Mouse (Mus musculus) limb, embryonic 11.5 days (tissue): Measurements from ENCODE around the gene Ganab. TPM values are rescaled to one million over a fixed set of nuclear protein-coding genes. Genes with fewer than 3 reads are reported as not detected.
A peak's percentile ranks its signal among the peaks of the same experiment; 100 is the strongest.

ENCODE experiments used
- ATAC-seq: fragments of 200-750 bp; cut with Nextera tagmentation; 2 replicates; pipeline ENCODE4 v1.8.0; 2017; ENCODE audit warnings: low read depth; ENCODE audit not compliant: insufficient number of reproducible peaks, low FRiP score, low TSS enrichment
- DNase-seq: peaks from one replicate; pipeline ENCODE4 v3.0.0-alpha.2; 2015; ENCODE audit warnings: low spot score
- H3K27ac ChIP-seq: fragments of 300-500 bp; sonication (generic); replicated peaks from 2 replicates; pipeline ENCODE4 v1.5.1; 2014; ENCODE audit warnings: low read depth, mild to moderate bottlenecking, low read length
- H3K27me3 ChIP-seq: fragments of 300-500 bp; sonication (generic); 2 replicates; pipeline ENCODE4 v1.6.1; 2014; ENCODE audit warnings: mild to moderate bottlenecking, low read length, mixed read lengths; ENCODE audit not compliant: control insufficient read depth, insufficient read depth
- H3K36me3 ChIP-seq: fragments of 300-500 bp; sonication (generic); 2 replicates; pipeline ENCODE4 v1.6.1; 2014; ENCODE audit warnings: mild to moderate bottlenecking, low read length, moderate library complexity, mixed read lengths; ENCODE audit not compliant: control insufficient read depth, insufficient read depth
- H3K4me1 ChIP-seq: fragments of 300-500 bp; sonication (generic); 2 replicates; pipeline ENCODE4 v1.6.1; 2014; ENCODE audit warnings: low read length, mixed read lengths; ENCODE audit not compliant: control insufficient read depth, insufficient read depth
- H3K4me2 ChIP-seq: fragments of 300-500 bp; sonication (generic); 2 replicates; pipeline ENCODE4 v1.6.1; 2014; ENCODE audit warnings: low read depth, mild to moderate bottlenecking, moderate library complexity; ENCODE audit not compliant: severe bottlenecking
- H3K4me3 ChIP-seq: fragments of 300-500 bp; sonication (generic); 2 replicates; pipeline ENCODE4 v1.5.1; 2014; ENCODE audit warnings: low read depth, low read length
- H3K9ac ChIP-seq: fragments of 300-500 bp; sonication (generic); 2 replicates; pipeline ENCODE4 v1.6.1; 2014; ENCODE audit warnings: mild to moderate bottlenecking, low read length
- H3K9me3 ChIP-seq: fragments of 300-500 bp; sonication (generic); 2 replicates; pipeline ENCODE4 v1.6.1; 2016; ENCODE audit warnings: low read length; ENCODE audit not compliant: control insufficient read depth
- WGBS: fragments of 180-500 bp; shearing (Covaris S2); extraction: QIAGEN DNeasy Blood & Tissue Kit; methylation state at CpG from one replicate; pipeline ENCODE4 v1.1.7; 2014; 5-methylcytosine and 5-hydroxymethylcytosine counted together
- microRNA-seq: library from miRNA; unstranded; fragments of <30 nt; microRNA quantifications from one replicate; pipeline ENCODE4, GENCODE M21; 2016
- polyA plus RNA-seq: library from polyadenylated mRNA; unstranded; fragments of >200 nt; fragmentation: Nextera tagmentation; extraction: Ambion mirVana; gene quantifications from 2 replicates; pipeline ENCODE4 v1.2.1, GENCODE M21; 2014

Ganab gene
- polyA plus RNA-seq, 1 experiment from 2014 or later = 111 TPM

DNA sequence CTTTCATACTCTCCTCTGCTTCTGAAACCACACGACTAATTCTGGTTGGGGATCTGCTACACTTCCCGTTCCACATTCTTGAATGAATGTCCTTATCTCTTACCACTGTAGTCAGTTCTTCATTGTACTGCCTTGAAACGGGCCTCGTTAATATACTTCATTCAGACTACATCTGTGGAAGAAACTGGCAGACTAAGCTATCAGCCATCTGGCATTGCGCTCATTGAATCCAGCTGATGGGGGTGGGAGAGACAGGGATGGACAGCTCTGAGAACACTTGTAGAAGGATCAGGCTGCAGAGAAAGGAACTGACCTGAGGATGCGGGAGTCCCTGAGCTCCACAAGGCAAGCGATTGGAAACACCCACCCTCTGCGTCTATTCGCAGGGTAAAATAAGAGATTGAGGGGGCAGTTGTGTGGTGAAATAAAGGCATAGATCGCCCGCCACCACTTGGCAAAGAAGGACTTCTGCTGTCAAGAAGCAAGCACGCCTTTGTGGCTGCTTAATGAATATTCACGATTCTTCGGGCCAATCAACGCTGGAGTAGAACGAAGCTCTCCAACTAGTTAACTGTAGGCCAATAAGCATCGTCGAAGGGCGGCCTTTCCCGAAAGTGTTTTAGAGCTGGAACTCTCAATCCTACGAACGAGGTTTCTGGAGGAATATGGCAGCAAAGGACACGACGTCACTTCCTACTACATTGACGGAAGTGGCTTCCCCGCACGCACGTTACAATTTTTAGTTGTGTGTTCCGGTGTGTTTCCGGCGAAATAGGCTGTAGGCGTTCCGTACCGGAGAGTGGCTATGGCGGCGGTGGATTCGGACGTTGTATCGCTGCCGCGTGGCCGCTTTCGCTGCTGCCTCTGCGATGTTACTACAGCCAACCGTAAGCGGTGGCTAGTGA, 55.5 kb downstream of the Ganab start, which contains the start of gene Tut1:
TSS of gene Tut1 (plus strand) at position 713 of the 905 bp plus-strand sequence.
- peak; percentile 89 for ATAC-seq
- WGBS = 4% methylated on average over 46 of the region's 46 CpGs
- H3K9ac ChIP-seq = peak within 1 kb of the TSS; percentile 71

DNA sequence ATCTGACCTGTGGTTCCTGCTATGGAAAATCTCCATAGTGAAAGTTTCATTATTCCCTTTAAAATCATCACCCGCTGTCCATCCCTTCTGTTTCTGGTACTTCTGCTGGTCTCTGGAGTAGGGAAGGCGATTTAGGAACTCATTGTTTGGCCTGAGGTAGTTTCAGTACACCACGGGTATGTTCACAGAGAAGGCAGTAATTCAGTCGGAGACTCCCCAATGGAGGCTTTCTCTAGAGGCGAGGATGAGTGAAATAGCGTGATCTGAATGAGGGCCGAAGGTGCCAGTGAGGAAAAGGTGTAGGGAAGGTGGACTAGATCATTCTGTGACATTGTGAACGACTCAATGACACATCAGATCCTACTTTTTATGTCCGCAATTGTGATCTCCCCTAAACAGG, 56.3 kb downstream of the Ganab start:
- H3K9ac ChIP-seq = peak overlapping the region; percentile 71
- H3K27me3 ChIP-seq = no peaks in the 10 kb centered on the region
- H3K27ac ChIP-seq = peak overlapping the region; percentile 10; the same call in 1 of the 2 replicates
- H3K4me3 ChIP-seq = peak overlapping the region; percentile 56
- H3K9me3 ChIP-seq = no peaks in the 10 kb centered on the region
- peaks cover 6% of the 10 kb centered on the region; the same call in 1 of the 2 replicates for H3K4me1 ChIP-seq
- H3K36me3 ChIP-seq = peaks cover 22% of the 10 kb centered on the region
- H3K4me2 ChIP-seq = peak overlapping the region; percentile 82
- ATAC-seq = no peak
- DNase-seq = no peak
- 11% methylated on average over 9 of the region's 9 CpGs for WGBS

More for the DNA sequence above, 55.5 kb downstream of the Ganab start, which contains the start of gene Tut1:
- no peaks in the 10 kb centered on the region for H3K27me3 ChIP-seq
- H3K4me2 ChIP-seq = peak within 1 kb of the TSS; percentile 82
- H3K36me3 ChIP-seq = peaks cover 26% of the 10 kb centered on the region
- peak within 1 kb of the TSS; percentile 36; the same call in 1 of the 2 replicates for H3K27ac ChIP-seq
- H3K4me1 ChIP-seq = peaks cover 6% of the 10 kb centered on the region; the same call in 1 of the 2 replicates
- H3K9me3 ChIP-seq = no peaks in the 10 kb centered on the region
- peak within 1 kb of the TSS; percentile 56 for H3K4me3 ChIP-seq
- DNase-seq = peak; percentile 94

DNA sequence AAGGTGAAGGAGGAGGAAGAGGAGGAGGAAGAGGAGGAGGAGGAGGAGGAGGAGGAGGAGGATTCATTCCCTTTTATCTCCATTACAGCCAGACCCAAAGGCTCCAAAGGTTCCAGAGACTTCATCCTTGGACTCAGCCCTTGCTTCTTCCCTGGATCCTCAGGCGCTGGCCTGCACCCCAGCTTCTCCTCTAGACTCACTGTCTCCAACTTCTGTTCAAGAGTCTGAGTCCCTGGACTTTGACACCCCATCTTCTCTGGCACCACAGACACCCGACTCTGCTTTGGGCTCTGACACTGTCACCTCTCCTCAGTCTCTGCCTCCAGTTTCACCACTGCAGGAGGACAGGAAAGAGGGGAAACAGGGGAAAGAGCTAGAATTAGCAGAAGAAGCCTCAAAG, 64.4 kb downstream of the Ganab start:
- WGBS = 94% methylated on average over 2 of the region's 2 CpGs
- Histone ChIP-seq H3K27me3 (no peaks in the 10 kb centered on the region), H3K4me1 (peaks cover 6% of the 10 kb centered on the region; the same call in 1 of the 2 replicates), H3K9ac (no peak overlapping the region), H3K4me3 (no peak overlapping the region), H3K9me3 (no peaks in the 10 kb centered on the region), H3K4me2 (no peak overlapping the region), H3K36me3 (peaks cover 35% of the 10 kb centered on the region), H3K27ac (no peak overlapping the region)
- ATAC-seq (no peak), DNase-seq (no peak)

DNA sequence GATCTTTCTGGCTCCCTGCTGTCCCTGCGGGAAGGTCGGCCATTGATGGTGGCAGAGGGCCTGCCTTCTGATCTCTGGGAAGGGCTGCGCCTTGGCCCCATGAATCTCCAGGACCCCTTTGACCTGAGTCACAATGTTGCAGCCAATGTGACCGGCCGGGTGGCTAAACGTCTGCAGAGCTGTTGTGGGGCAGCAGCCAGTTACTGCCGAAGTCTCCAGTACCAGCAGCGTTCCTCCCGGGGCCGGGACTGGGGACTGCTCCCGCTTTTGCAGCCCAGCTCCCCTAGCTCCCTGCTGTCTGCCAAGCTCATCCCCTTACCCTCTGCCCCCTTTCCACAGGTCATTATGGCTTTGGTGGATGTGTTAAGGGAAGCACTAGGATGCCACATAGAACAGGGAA, 67.2 kb downstream of the Ganab start:
- H3K4me1 ChIP-seq = peaks cover 6% of the 10 kb centered on the region; the same call in 1 of the 2 replicates
- ATAC-seq (no peak), DNase-seq (no peak)
- H3K27me3 ChIP-seq = no peaks in the 10 kb centered on the region
- H3K4me2 ChIP-seq = peak overlapping the region; percentile 49; the same call in 1 of the 2 replicates
- WGBS = 89% methylated on average over 11 of the region's 11 CpGs
- H3K36me3 ChIP-seq = peaks cover 32% of the 10 kb centered on the region
- no peak overlapping the region; the same call in 1 of the 2 replicates for H3K9ac ChIP-seq
- no peak overlapping the region for H3K27ac ChIP-seq
- H3K9me3 ChIP-seq = no peaks in the 10 kb centered on the region
- H3K4me3 ChIP-seq = no peak overlapping the region

DNA sequence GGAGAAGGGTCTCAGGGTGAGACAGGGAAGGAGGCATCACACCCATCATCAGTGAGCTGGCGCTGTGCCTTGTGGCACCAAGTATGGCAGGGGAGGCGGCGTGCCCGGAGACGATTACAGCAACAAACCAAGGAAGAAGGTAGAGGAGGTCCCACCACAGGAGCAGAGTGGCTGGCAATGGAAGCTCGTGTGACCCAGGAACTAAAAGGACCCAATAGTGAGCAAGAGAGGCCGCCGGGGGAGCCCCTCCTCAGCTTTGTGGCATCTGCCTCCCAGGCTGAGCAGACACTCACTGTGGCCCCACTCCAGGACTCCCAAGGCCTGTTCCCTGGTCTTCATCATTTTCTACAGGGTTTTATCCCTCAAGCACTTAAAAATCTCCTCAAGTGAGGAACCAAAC, 67.9 kb downstream of the Ganab start:
- H3K27ac ChIP-seq = no peak overlapping the region
- H3K9ac ChIP-seq = peak overlapping the region; percentile 62
- H3K4me1 ChIP-seq = peaks cover 6% of the 10 kb centered on the region; the same call in 1 of the 2 replicates
- peak overlapping the region; percentile 37 for H3K4me3 ChIP-seq
- 82% methylated on average over 8 of the region's 8 CpGs for WGBS
- H3K36me3 ChIP-seq = peaks cover 36% of the 10 kb centered on the region
- ATAC-seq (no peak), DNase-seq (no peak)
- peak overlapping the region; percentile 49 for H3K4me2 ChIP-seq
- H3K27me3 ChIP-seq = no peaks in the 10 kb centered on the region
- H3K9me3 ChIP-seq = no peaks in the 10 kb centered on the region

DNA sequence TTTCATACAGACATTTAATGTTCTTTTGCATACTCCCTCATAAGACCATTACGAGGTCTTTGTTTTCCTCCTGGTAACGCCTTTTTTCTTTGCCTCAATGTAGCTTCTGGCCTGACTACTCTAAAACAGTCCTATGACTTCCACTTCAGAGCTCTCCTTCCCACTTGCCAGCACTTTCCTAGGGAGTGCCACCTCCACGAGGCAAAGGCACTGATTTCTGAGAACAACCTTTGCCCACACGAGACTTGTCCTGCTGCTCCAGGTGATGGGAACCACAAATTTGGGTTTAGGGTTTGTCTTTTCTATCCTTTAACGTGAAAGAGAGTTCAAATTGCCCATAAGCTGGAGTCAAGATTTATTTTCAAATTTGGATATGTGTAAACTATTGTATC, 68.3 kb downstream of the Ganab start:
- H3K9ac ChIP-seq = peak overlapping the region; percentile 62
- H3K27ac ChIP-seq = peak overlapping the region; percentile 70
- H3K9me3 ChIP-seq = no peaks in the 10 kb centered on the region
- DNase-seq (no peak), ATAC-seq (no peak)
- H3K27me3 ChIP-seq = no peaks in the 10 kb centered on the region
- H3K4me1 ChIP-seq = peaks cover 6% of the 10 kb centered on the region; the same call in 1 of the 2 replicates
- WGBS = 44% methylated on average over 5 of the region's 5 CpGs
- H3K4me3 ChIP-seq = peak overlapping the region; percentile 37
- peaks cover 38% of the 10 kb centered on the region for H3K36me3 ChIP-seq
- peak overlapping the region; percentile 49 for H3K4me2 ChIP-seq

Small RNA genes within 50 kb of the gene (microRNA-seq; reads per million reads assigned to microRNA genes)
- 0.92 reads per million for gene Mir5136

Other genes starting within 250 kb of the Ganab start
- gene Chrm1, start 234.3 kb upstream of the Ganab start, polyA plus RNA-seq = 0.15 and 0.27 TPM in 2 replicates
- gene Slc3a2, start 174.7 kb upstream of the Ganab start, polyA plus RNA-seq = 108 and 114 TPM in 2 replicates
- gene Wdr74, start 162.2 kb upstream of the Ganab start, polyA plus RNA-seq = 92.9 and 100 TPM in 2 replicates
- gene 1700092M07Rik, start 157.4 kb upstream of the Ganab start, polyA plus RNA-seq = 0.99 and 1.8 TPM in 2 replicates
- 125 and 127 TPM in 2 replicates for gene Stx5a, start 156.7 kb upstream of the Ganab start, polyA plus RNA-seq
- gene Nxf1, start 141.0 kb upstream of the Ganab start, polyA plus RNA-seq = 228 and 247 TPM in 2 replicates
- 183 and 204 TPM in 2 replicates for gene Tmem223, start 127.1 kb upstream of the Ganab start, polyA plus RNA-seq
- gene Tmem179b, start 123.6 kb upstream of the Ganab start, polyA plus RNA-seq = 49.1 and 51.3 TPM in 2 replicates
- gene Taf6l, start 111.7 kb upstream of the Ganab start, polyA plus RNA-seq = 22.5 and 23.0 TPM in 2 replicates
- 197 and 206 TPM in 2 replicates for gene Polr2g, start 99.5 kb upstream of the Ganab start, polyA plus RNA-seq
- 4.8 and 5.0 TPM in 2 replicates for gene Zbtb3, start 95.5 kb upstream of the Ganab start, polyA plus RNA-seq
- 63.3 and 67.1 TPM in 2 replicates for gene Ttc9c, start 78.7 kb upstream of the Ganab start, polyA plus RNA-seq
- gene Hnrnpul2, start 78.1 kb upstream of the Ganab start, polyA plus RNA-seq = 6.9 and 8.0 TPM in 2 replicates
- not detected in 2 replicates for gene AC129217.1, start 68.3 kb upstream of the Ganab start, polyA plus RNA-seq
- gene Bscl2, start 60.6 kb upstream of the Ganab start, polyA plus RNA-seq = 34.1 and 35.0 TPM in 2 replicates
- 9.1 and 9.6 TPM in 2 replicates for gene Gng3, start 58.9 kb upstream of the Ganab start, polyA plus RNA-seq
- gene Lrrn4cl, start 47.3 kb upstream of the Ganab start, polyA plus RNA-seq = 0.12 and 0.47 TPM in 2 replicates
- 186 and 196 TPM in 2 replicates for gene Ubxn1, start 26.6 kb upstream of the Ganab start, polyA plus RNA-seq
- 53.5 and 60.2 TPM in 2 replicates for gene Uqcc3, start 17.1 kb upstream of the Ganab start, polyA plus RNA-seq
- gene Lbhd1, start 14.3 kb upstream of the Ganab start, polyA plus RNA-seq = 110 and 128 TPM in 2 replicates
- not detected in 2 replicates for gene Gm49403, start 14.1 kb upstream of the Ganab start, polyA plus RNA-seq
- gene 1810009A15Rik, start 9.2 kb upstream of the Ganab start, polyA plus RNA-seq = 127 and 132 TPM in 2 replicates
- gene Gm49416, start 9.1 kb upstream of the Ganab start, polyA plus RNA-seq = 0.24 TPM in 1 of 2 replicates, not detected in the other
- gene Ints5, start 5.1 kb upstream of the Ganab start, polyA plus RNA-seq = 38.5 and 39.2 TPM in 2 replicates
- gene B3gat3, start 22.3 kb downstream of the Ganab start, polyA plus RNA-seq = 33.1 and 37.2 TPM in 2 replicates
- 1.1 and 1.4 TPM in 2 replicates for gene Rom1, start 31.3 kb downstream of the Ganab start, polyA plus RNA-seq
- gene Eml3, start 31.5 kb downstream of the Ganab start, polyA plus RNA-seq = 17.9 and 18.0 TPM in 2 replicates
- gene Mta2, start 43.8 kb downstream of the Ganab start, polyA plus RNA-seq = 58.5 and 62.0 TPM in 2 replicates
- 33.2 and 35.2 TPM in 2 replicates for gene Tut1, start 55.8 kb downstream of the Ganab start, polyA plus RNA-seq
- gene Eef1g, start 69.0 kb downstream of the Ganab start, polyA plus RNA-seq = 567 and 588 TPM in 2 replicates
- 7.7 and 8.9 TPM in 2 replicates for gene Ahnak, start 91.2 kb downstream of the Ganab start, polyA plus RNA-seq
- gene Scgb1a1, start 189.9 kb downstream of the Ganab start, polyA plus RNA-seq = not detected in 2 replicates
- gene Asrgl1, start 237.6 kb downstream of the Ganab start, polyA plus RNA-seq = 19.7 and 22.8 TPM in 2 replicates